Mouse (Mus musculus): ENCODE results near the gene Bzw1. TPM values are rescaled to one million over a fixed set of nuclear protein-coding genes. Genes with fewer than 3 reads are reported as not detected.

The Bzw1 gene
- polyA plus RNA-seq, 1 experiment from 2014 or later: 375 TPM

DNA sequence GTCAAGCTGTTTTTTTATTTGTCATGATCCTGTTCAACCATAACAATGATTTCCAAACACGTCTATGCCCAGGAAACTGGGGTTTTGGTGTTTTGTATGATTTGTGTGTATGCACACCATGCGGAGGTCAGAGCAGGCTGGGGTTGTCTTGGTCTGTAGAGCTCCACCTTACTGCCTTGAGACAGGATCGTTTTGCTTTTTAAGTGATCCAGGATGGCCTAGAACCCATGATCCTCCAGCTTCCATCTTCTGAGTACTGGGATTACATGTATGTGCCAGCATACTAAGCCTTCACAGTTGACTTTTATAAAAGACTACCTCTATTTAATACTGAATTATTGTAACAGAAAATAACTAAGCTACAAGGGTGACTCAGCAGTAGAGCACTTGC lies 17.5 kb downstream of the Bzw1 start:
- peaks cover 47% of the 10 kb centered on the region for H3K36me3 ChIP-seq (ENCODE audit: control insufficient read depth, insufficient read depth)

DNA sequence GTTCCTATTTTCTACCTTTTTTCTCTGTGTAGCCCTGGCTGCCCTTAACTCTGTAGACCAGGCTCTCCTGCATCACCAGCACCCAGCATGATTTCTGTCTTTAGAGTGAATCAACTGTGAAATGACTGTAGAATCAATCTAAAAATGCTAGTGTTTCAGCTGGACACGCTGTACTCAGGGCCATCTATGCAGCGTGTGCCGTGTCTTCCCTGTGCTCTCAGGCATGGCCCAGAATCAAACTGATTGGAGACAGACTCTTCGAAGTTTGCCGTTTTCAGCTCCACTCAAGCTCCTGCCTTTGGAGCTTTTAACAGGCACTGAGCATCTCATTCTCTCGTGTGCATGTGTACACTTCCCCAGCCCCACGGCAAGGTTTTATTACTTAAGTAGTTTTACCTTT lies 18.1 kb downstream of the Bzw1 start:
- H3K27ac ChIP-seq (ENCODE audit: low read length): no peak overlapping the region
- no peak overlapping the region for H3K9ac ChIP-seq (replicated peaks; ENCODE audit: low read depth, low read length)
- 93% methylated on average over 7 of the region's 7 CpGs for WGBS
- H3K4me2 ChIP-seq (ENCODE audit: low read length): no peak overlapping the region
- H3K36me3 ChIP-seq (ENCODE audit: control insufficient read depth, insufficient read depth): peaks cover 49% of the 10 kb centered on the region
- no peaks in the 10 kb centered on the region for H3K27me3 ChIP-seq (replicated peaks; ENCODE audit: control insufficient read depth, insufficient read depth, low read length)
- no peaks in the 10 kb centered on the region for H3K9me3 ChIP-seq (ENCODE audit: control insufficient read depth, low read length)
- ATAC-seq: no peak
- H3K4me1 ChIP-seq (replicated peaks; ENCODE audit: control insufficient read depth, insufficient read depth, low read length): no peaks in the 10 kb centered on the region
- no peak overlapping the region for H3K4me3 ChIP-seq (replicated peaks; ENCODE audit: low read length)

More for the DNA sequence above, 17.5 kb downstream of the Bzw1 start:
- H3K27me3 ChIP-seq (replicated peaks; ENCODE audit: control insufficient read depth, insufficient read depth, low read length): no peaks in the 10 kb centered on the region
- H3K9ac ChIP-seq (replicated peaks; ENCODE audit: low read depth, low read length): no peak overlapping the region
- no peak overlapping the region for H3K4me3 ChIP-seq (replicated peaks; ENCODE audit: low read length)
- WGBS: 82% methylated on average over 3 of the region's 3 CpGs
- peak; percentile 41; the same call in 1 of the 2 replicates for ATAC-seq
- H3K4me2 ChIP-seq (ENCODE audit: low read length): no peak overlapping the region
- H3K4me1 ChIP-seq (replicated peaks; ENCODE audit: control insufficient read depth, insufficient read depth, low read length): no peaks in the 10 kb centered on the region
- H3K9me3 ChIP-seq (ENCODE audit: control insufficient read depth, low read length): no peaks in the 10 kb centered on the region
- no peak overlapping the region for H3K27ac ChIP-seq (ENCODE audit: low read length)

DNA sequence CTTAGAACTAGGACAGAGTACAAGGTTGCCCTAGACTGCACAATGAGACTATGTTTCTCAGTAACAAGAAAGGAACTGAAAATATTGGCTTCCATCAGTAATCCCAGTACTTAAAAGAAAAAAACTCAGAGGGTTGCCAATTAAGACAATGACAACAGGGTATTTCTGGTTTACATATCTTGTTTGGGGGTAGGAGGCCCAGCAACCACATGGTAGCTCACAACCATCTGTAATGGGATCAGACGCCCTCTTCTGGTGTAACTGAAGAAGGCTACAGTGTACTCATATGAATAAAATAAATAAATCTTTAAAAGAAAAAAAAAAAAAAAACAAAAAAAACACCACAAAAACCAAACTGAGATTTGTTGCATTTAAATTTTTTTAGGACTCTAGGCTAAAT lies 22.7 kb downstream of the Bzw1 start:
- WGBS: 48% methylated on average over 1 of the region's 1 CpGs
- no peaks in the 10 kb centered on the region for H3K9me3 ChIP-seq (ENCODE audit: control insufficient read depth, low read length)
- peaks cover 65% of the 10 kb centered on the region for H3K36me3 ChIP-seq (ENCODE audit: control insufficient read depth, insufficient read depth)
- H3K4me1 ChIP-seq (replicated peaks; ENCODE audit: control insufficient read depth, insufficient read depth, low read length): no peaks in the 10 kb centered on the region; the same call in 1 of the 2 replicates
- no peak overlapping the region for H3K4me2 ChIP-seq (ENCODE audit: low read length)
- H3K9ac ChIP-seq (replicated peaks; ENCODE audit: low read depth, low read length): no peak overlapping the region
- H3K27ac ChIP-seq (ENCODE audit: low read length): no peak overlapping the region
- H3K4me3 ChIP-seq (replicated peaks; ENCODE audit: low read length): no peak overlapping the region
- H3K27me3 ChIP-seq (replicated peaks; ENCODE audit: control insufficient read depth, insufficient read depth, low read length): no peaks in the 10 kb centered on the region
- ATAC-seq: no peak

DNA sequence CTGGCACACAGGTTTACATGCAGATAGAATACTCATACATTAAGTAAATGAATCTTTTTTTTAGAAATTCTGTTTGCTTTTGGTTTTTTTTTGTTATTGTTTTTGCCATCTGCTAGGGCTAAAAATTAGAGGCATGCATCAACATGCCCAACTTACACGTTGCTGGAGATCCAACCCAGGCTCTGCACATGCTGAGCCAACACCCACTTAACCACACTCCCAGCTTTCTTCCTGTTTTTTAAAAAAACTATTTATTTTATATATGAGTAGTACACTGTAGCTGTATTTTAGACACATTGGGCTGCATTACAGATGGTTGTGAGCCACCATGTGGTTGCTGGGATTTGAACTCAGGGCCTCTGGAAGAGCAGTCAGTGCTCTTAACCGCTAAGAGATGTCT lies 23.4 kb downstream of the Bzw1 start:
- Histone ChIP-seq H3K9me3 (ENCODE audit: control insufficient read depth, low read length) (no peaks in the 10 kb centered on the region), H3K36me3 (ENCODE audit: control insufficient read depth, insufficient read depth) (peaks cover 63% of the 10 kb centered on the region), H3K27ac (ENCODE audit: low read length) (no peak overlapping the region), H3K9ac (replicated peaks; ENCODE audit: low read depth, low read length) (no peak overlapping the region), H3K4me1 (replicated peaks; ENCODE audit: control insufficient read depth, insufficient read depth, low read length) (peaks cover 2% of the 10 kb centered on the region), H3K27me3 (replicated peaks; ENCODE audit: control insufficient read depth, insufficient read depth, low read length) (no peaks in the 10 kb centered on the region), H3K4me3 (replicated peaks; ENCODE audit: low read length) (no peak overlapping the region), H3K4me2 (ENCODE audit: low read length) (no peak overlapping the region)
- 88% methylated on average over 2 of the region's 2 CpGs for WGBS
- no peak for ATAC-seq

DNA sequence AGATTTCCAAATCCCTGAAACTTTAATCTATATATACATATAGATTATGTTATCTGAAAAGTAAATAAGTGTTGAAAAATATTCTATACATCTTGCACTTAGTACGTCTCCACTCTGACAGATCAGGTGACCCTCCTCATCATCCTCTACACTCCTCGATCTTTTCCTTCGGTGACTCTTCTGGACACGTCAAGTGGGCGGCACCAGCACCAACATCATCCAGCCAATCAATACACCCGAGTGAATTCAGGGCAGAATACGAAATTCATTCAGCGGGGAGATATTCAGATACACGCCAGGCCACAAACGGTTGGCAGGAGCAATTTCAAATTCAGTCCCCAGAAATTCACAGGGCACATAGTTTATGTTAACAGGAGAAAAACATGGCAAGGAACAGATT lies 27.3 kb downstream of the Bzw1 start:
- no peak for ATAC-seq
- Histone ChIP-seq H3K4me3 (replicated peaks; ENCODE audit: low read length) (no peak overlapping the region), H3K4me2 (ENCODE audit: low read length) (no peak overlapping the region), H3K4me1 (replicated peaks; ENCODE audit: control insufficient read depth, insufficient read depth, low read length) (peaks cover 21% of the 10 kb centered on the region), H3K36me3 (ENCODE audit: control insufficient read depth, insufficient read depth) (peaks cover 31% of the 10 kb centered on the region), H3K9ac (replicated peaks; ENCODE audit: low read depth, low read length) (no peak overlapping the region), H3K27me3 (replicated peaks; ENCODE audit: control insufficient read depth, insufficient read depth, low read length) (no peaks in the 10 kb centered on the region), H3K27ac (ENCODE audit: low read length) (no peak overlapping the region), H3K9me3 (ENCODE audit: control insufficient read depth, low read length) (no peaks in the 10 kb centered on the region)
- WGBS: 90% methylated on average over 10 of the region's 10 CpGs

DNA sequence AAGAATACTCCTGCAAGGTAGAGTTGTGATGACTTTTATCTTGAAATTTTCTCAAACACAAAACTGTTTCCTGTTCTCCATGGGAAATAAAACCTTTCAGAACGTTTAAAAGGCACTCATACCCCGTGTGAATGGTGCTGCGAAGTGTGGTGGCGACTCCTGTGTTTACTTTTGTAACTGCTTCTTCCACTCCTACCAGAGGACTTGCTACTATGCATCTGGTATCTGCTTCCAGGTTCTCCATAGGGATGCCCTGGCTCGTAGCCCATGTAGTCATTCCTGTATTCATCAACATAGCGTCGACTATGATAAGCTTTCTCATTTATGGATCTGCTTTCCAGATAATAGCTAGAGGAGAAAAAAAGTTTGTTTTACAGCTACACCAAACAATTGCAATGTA lies 28.3 kb downstream of the Bzw1 start:
- Histone ChIP-seq H3K9ac (replicated peaks; ENCODE audit: low read depth, low read length) (no peak overlapping the region), H3K27me3 (replicated peaks; ENCODE audit: control insufficient read depth, insufficient read depth, low read length) (no peaks in the 10 kb centered on the region), H3K4me1 (replicated peaks; ENCODE audit: control insufficient read depth, insufficient read depth, low read length) (peaks cover 21% of the 10 kb centered on the region), H3K27ac (ENCODE audit: low read length) (no peak overlapping the region), H3K4me2 (ENCODE audit: low read length) (peak overlapping the region; percentile 13; the same call in 1 of the 2 replicates), H3K4me3 (replicated peaks; ENCODE audit: low read length) (no peak overlapping the region), H3K36me3 (ENCODE audit: control insufficient read depth, insufficient read depth) (peaks cover 28% of the 10 kb centered on the region), H3K9me3 (ENCODE audit: control insufficient read depth, low read length) (no peaks in the 10 kb centered on the region)
- 67% methylated on average over 7 of the region's 7 CpGs for WGBS
- ATAC-seq: no peak

DNA sequence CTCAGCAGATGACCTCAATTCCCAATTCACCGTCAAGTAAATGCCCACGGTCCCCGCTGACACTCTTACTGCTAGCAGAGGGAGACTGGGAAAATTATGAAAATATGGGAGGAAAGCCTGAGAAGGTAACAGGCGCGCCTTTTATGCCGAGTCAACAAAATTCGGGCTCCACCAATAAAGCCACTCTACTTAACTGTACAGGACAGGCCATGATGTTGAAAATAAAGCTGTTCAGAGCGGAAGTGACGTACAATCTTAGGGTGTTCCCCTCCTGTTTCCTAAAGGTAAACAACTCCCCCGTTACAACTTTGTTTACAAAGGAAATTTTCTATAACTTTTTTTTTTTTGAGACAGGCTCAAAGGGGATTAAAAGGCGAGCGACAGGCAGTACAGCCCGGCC lies 30.2 kb downstream of the Bzw1 start:
- H3K27ac ChIP-seq (ENCODE audit: low read length): peak overlapping the region; percentile 99
- H3K4me1 ChIP-seq (replicated peaks; ENCODE audit: control insufficient read depth, insufficient read depth, low read length): peaks cover 21% of the 10 kb centered on the region
- H3K4me2 ChIP-seq (ENCODE audit: low read length): peak overlapping the region; percentile 75
- H3K9ac ChIP-seq (replicated peaks; ENCODE audit: low read depth, low read length): peak overlapping the region; percentile 100
- ATAC-seq: peak; percentile 60
- H3K27me3 ChIP-seq (replicated peaks; ENCODE audit: control insufficient read depth, insufficient read depth, low read length): no peaks in the 10 kb centered on the region
- peak overlapping the region; percentile 100 for H3K4me3 ChIP-seq (replicated peaks; ENCODE audit: low read length)
- H3K9me3 ChIP-seq (ENCODE audit: control insufficient read depth, low read length): no peaks in the 10 kb centered on the region
- peaks cover 21% of the 10 kb centered on the region for H3K36me3 ChIP-seq (ENCODE audit: control insufficient read depth, insufficient read depth)
- WGBS: 8% methylated on average over 13 of the region's 13 CpGs

DNA sequence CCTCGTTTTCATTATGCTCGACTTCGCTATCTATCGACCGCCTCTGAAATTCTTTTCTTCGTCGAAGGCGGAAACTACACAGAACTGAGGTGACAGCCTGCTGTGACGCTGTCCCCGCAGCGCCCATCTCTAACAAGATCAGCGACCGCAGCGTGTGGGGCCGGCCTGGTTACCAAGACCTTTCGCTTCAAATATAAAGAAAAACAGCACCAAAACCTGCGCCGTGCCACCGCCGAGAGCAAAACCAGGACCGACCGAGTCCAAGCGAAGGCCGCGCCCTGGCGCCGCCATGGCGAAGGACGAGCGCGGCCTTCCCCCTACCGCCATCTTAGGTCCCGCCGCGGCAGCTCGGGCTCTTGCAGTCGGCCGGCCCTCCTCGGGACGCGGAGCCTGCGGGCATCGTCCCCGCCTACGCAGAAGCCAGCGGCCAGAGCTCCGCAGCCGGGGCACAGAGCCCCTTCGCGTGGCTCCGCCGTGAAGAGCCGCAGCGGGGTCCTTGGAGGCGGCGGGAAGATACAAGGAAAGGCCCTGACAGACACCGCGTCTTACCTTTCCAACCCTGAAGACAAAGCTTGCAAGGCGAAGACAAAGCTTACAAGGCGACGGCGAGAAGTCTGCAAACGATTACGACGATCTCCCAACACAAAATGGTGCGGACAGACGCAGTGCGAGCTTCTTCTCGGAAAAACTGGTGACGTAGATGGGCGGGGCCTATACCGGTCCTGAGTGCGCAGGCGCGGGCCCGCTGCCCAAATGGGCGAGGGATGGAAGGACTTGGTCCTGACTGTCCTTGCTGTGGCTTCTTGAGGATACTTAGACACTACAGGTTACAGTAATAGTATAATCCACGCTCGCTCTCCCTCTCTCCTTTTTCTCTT lies 30.9 kb downstream of the Bzw1 start, which contains the start of gene Clk1:
Clk1 (minus strand) TSS at position 696 of the 878 bp plus-strand sequence.
- H3K4me2 ChIP-seq (ENCODE audit: low read length): peak within 1 kb of the TSS; percentile 75
- under 1% methylated on average over 79 of the region's 79 CpGs for WGBS
- H3K9ac ChIP-seq (replicated peaks; ENCODE audit: low read depth, low read length): peak within 1 kb of the TSS; percentile 100
- H3K4me3 ChIP-seq (replicated peaks; ENCODE audit: low read length): peak within 1 kb of the TSS; percentile 100
- peak; percentile 91 for ATAC-seq
- peak within 1 kb of the TSS; percentile 99 for H3K27ac ChIP-seq (ENCODE audit: low read length)
- H3K9me3 ChIP-seq (ENCODE audit: control insufficient read depth, low read length): no peaks in the 10 kb centered on the region
- no peaks in the 10 kb centered on the region for H3K27me3 ChIP-seq (replicated peaks; ENCODE audit: control insufficient read depth, insufficient read depth, low read length)
- peaks cover 21% of the 10 kb centered on the region for H3K4me1 ChIP-seq (replicated peaks; ENCODE audit: control insufficient read depth, insufficient read depth, low read length)
- peaks cover 15% of the 10 kb centered on the region for H3K36me3 ChIP-seq (ENCODE audit: control insufficient read depth, insufficient read depth)

DNA sequence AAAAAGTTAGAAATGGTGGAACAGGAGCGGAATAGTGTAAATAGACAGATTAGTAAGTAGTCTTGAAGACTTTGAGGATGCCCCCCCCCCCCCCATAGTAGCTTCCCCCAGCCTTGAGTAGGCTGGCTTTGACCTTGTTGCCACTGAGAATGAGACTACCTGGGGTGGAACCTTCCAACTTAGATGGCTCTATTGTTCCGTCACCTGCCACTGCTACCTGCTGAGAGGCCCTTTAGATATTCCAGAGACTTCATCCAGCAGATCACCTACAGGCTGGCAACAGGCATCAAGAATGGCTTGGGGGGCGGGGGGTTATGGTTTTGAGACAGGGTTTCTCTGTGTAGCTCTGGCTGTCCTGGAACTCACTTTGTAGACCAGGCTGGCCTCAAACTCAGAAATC lies 31.9 kb downstream of the Bzw1 start:
- ATAC-seq: no peak
- Histone ChIP-seq H3K27ac (ENCODE audit: low read length) (no peak overlapping the region), H3K4me3 (replicated peaks; ENCODE audit: low read length) (no peak overlapping the region), H3K9me3 (ENCODE audit: control insufficient read depth, low read length) (no peaks in the 10 kb centered on the region), H3K9ac (replicated peaks; ENCODE audit: low read depth, low read length) (no peak overlapping the region), H3K4me2 (ENCODE audit: low read length) (no peak overlapping the region), H3K27me3 (replicated peaks; ENCODE audit: control insufficient read depth, insufficient read depth, low read length) (no peaks in the 10 kb centered on the region), H3K36me3 (ENCODE audit: control insufficient read depth, insufficient read depth) (peaks cover 9% of the 10 kb centered on the region), H3K4me1 (replicated peaks; ENCODE audit: control insufficient read depth, insufficient read depth, low read length) (peaks cover 21% of the 10 kb centered on the region)
- 88% methylated on average over 3 of the region's 3 CpGs for WGBS

Measured in forebrain, embryonic 16.5 days (tissue).